In the genomic region with DNA sequence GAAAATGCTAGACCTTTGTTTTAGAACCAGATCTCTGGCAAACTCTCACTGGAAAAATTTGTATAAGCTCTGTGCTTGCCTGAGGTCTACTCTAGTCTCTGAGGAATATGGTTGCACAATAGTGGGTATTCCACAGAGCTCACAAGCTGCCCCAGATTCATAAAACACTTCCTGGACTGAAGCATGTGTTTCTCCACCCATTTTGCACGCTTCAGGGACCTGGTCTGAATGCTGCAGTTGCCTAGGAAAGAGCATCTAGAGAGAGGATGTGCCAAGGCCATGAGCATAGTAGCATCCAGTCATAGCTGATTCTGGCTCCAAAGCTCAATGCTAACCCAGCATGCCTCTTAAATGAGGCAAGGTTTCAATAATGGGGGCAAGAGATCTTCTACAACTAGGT, we compare ENCODE assay signal across 8 mouse cellular contexts.
DNase-seq lines count a peak whose midpoint lies in the region; ATAC-seq and TF ChIP-seq lines count a peak whose summit lies in the region.

No protein-coding gene starts in this region.

- H3K27me3 ChIP-seq in lung, embryonic 14.5 days (ENCODE audit: insufficient read depth, low read length), result no peaks in the 10 kb centered on the region
- H3K27me3 ChIP-seq in hindbrain, embryonic 14.5 days (ENCODE audit: control insufficient read depth, insufficient read depth, low read length), result no peaks in the 10 kb centered on the region

- no peaks in the 10 kb centered on the region for H3K9me3 ChIP-seq in lung, embryonic 14.5 days (ENCODE audit: low read depth, low read length)
- H3K9me3 ChIP-seq in hindbrain, embryonic 14.5 days (ENCODE audit: control insufficient read depth, low read length), result no peaks in the 10 kb centered on the region

- WGBS in lung, embryonic 14.5 days, result 62% methylated on average over 1 of the region's 1 CpGs
- 32% methylated on average over 1 of the region's 1 CpGs for WGBS in hindbrain, embryonic 14.5 days

- peak; percentile 13 for DNase-seq in adrenal gland, adult 8-10 months
- DNase-seq in adrenal gland, postnatal 10 days, result no peak
- DNase-seq in lung, embryonic 14.5 days, result peak; percentile 16
- DNase-seq in lung, postnatal 14 days, result no peak
- DNase-seq in hindbrain, embryonic 14.5 days (ENCODE audit: low spot score), result no peak
- no peak for DNase-seq in embryo, embryonic 10 days (ENCODE audit: low spot score)
- DNase-seq in natural killer cell, adult 2 months (ENCODE audit: low spot score in 2 of 2), result no peak

- TF ChIP-seq CTCF in lung, embryonic 14.5 days (IDR thresholded peaks at IDR 0.05; ENCODE audit: low read depth), result no peak

- ATAC-seq in lung, embryonic 14.5 days (ENCODE audit: insufficient read depth), result no peak; the same call in 1 of the 2 replicates
- peak; percentile 88; the same call in 1 of the 2 replicates for ATAC-seq in hindbrain, embryonic 14.5 days (ENCODE audit: low FRiP score)
- ATAC-seq in megakaryocyte, adult 5-6 weeks (ENCODE audit: poor library complexity, severe bottlenecking), result peak; percentile 72

- no peaks in the 10 kb centered on the region for H3K4me1 ChIP-seq in lung, embryonic 14.5 days (ENCODE audit: insufficient read depth)
- H3K4me1 ChIP-seq in hindbrain, embryonic 14.5 days (replicated peaks; ENCODE audit: control insufficient read depth, insufficient read depth, low read length), result no peaks in the 10 kb centered on the region

- no peak overlapping the region for H3K4me3 ChIP-seq in lung, embryonic 14.5 days (ENCODE audit: low read depth, low read length)
- H3K4me3 ChIP-seq in hindbrain, embryonic 14.5 days (replicated peaks; ENCODE audit: low read length), result no peak overlapping the region

- H3K4me2 ChIP-seq in lung, embryonic 14.5 days, result no peak overlapping the region
- no peak overlapping the region for H3K4me2 ChIP-seq in hindbrain, embryonic 14.5 days (replicated peaks)

- H3K36me3 ChIP-seq in lung, embryonic 14.5 days (ENCODE audit: insufficient read depth), result peaks cover 19% of the 10 kb centered on the region
- H3K36me3 ChIP-seq in hindbrain, embryonic 14.5 days (replicated peaks; ENCODE audit: control insufficient read depth, insufficient read depth), result peaks cover 21% of the 10 kb centered on the region

- H3K9ac ChIP-seq in lung, embryonic 14.5 days, result no peak overlapping the region
- no peak overlapping the region for H3K9ac ChIP-seq in hindbrain, embryonic 14.5 days

- no peak overlapping the region for H3K27ac ChIP-seq in lung, embryonic 14.5 days (ENCODE audit: low read depth)
- H3K27ac ChIP-seq in hindbrain, embryonic 14.5 days, result no peak overlapping the region

Comparison
In these comparisons a context has a peak if more than half of its experiments do, and no peak if none do; other contexts are left out.
1. DNase-seq: peak in adrenal gland, adult 8-10 months (single experiment) and lung, embryonic 14.5 days (single experiment); none in adrenal gland, postnatal 10 days (single experiment), lung, postnatal 14 days (single experiment), hindbrain, embryonic 14.5 days (single experiment), embryo, embryonic 10 days (single experiment) and natural killer cell, adult 2 months (0 of 2).